Mouse (Mus musculus): ENCODE results near the gene Ano9. TPM values are rescaled to one million over a fixed set of nuclear protein-coding genes. Genes with fewer than 3 reads are reported as not detected.

The Ano9 gene
- polyA plus RNA-seq, 1 experiment from 2014 or later = 0.07 TPM

- Histone ChIP-seq H3K27ac (replicated peaks) (no peak overlapping the region), H3K9me3 (replicated peaks) (0 out of 2 replicates have a peak, but pooled peaks cover 5% of the 10 kb centered on the region), H3K4me3 (no peak overlapping the region), H3K36me3 (peaks cover 26% of the 10 kb centered on the region), H3K4me1 (peaks cover 13% of the 10 kb centered on the region), H3K27me3 (ENCODE audit: low read depth, poor library complexity, severe bottlenecking) (peaks cover 7% of the 10 kb centered on the region; the same call in 1 of the 2 replicates)
- no peak for DNase-seq (ENCODE audit: low spot score)
- WGBS = 85% methylated on average over 4 of the region's 4 CpGs
Observed at GRCm38 (mm10) chr7:141055785-141056184, 61.8 kb downstream of the Ano9 start.

- Histone ChIP-seq H3K4me1 (peaks cover 14% of the 10 kb centered on the region), H3K36me3 (peaks cover 19% of the 10 kb centered on the region), H3K27me3 (ENCODE audit: low read depth, poor library complexity, severe bottlenecking) (peaks cover under 1% of the 10 kb centered on the region; the same call in 1 of the 2 replicates), H3K4me3 (no peak overlapping the region), H3K9me3 (replicated peaks) (0 out of 2 replicates have a peak, but pooled peaks cover 5% of the 10 kb centered on the region), H3K27ac (replicated peaks) (no peak overlapping the region)
- 85% methylated on average over 2 of the region's 2 CpGs for WGBS
- no peak for DNase-seq (ENCODE audit: low spot score)
Observed at GRCm38 (mm10) chr7:141052421-141052820, 65.2 kb downstream of the Ano9 start.

- Histone ChIP-seq H3K27ac (replicated peaks) (no peak overlapping the region), H3K27me3 (ENCODE audit: low read depth, poor library complexity, severe bottlenecking) (peaks cover 4% of the 10 kb centered on the region; the same call in 1 of the 2 replicates), H3K9me3 (replicated peaks) (0 out of 2 replicates have a peak, but pooled peaks cover 5% of the 10 kb centered on the region), H3K4me3 (no peak overlapping the region), H3K36me3 (peaks cover 15% of the 10 kb centered on the region), H3K4me1 (peaks cover 18% of the 10 kb centered on the region)
- DNase-seq (ENCODE audit: low spot score) = no peak
- WGBS = 94% methylated on average over 4 of the region's 4 CpGs
Observed at GRCm38 (mm10) chr7:141052016-141052415, 65.6 kb downstream of the Ano9 start.

Other genes starting within 250 kb of the Ano9 start
- 343 and 348 TPM in 2 replicates for gene Psmd13, start 235.8 kb downstream of the Ano9 start, polyA plus RNA-seq (2016; fragmentation: Nextera tagmentation; extraction: Ambion mirVana)
- gene Sirt3, start 235.5 kb downstream of the Ano9 start, polyA plus RNA-seq (2016; fragmentation: Nextera tagmentation; extraction: Ambion mirVana) = 29.2 and 31.8 TPM in 2 replicates
- not detected in 2 replicates for gene Cox8b, start 217.4 kb downstream of the Ano9 start, polyA plus RNA-seq (2016; fragmentation: Nextera tagmentation; extraction: Ambion mirVana)
- 0.05 and 0.07 TPM in 2 replicates for gene Nlrp6, start 196.9 kb downstream of the Ano9 start, polyA plus RNA-seq (2016; fragmentation: Nextera tagmentation; extraction: Ambion mirVana)
- 15.4 and 17.1 TPM in 2 replicates for gene Pgghg, start 176.4 kb downstream of the Ano9 start, polyA plus RNA-seq (2016; fragmentation: Nextera tagmentation; extraction: Ambion mirVana)
- gene Ifitm5, start 167.5 kb downstream of the Ano9 start, polyA plus RNA-seq (2016; fragmentation: Nextera tagmentation; extraction: Ambion mirVana) = 1.2 and 1.3 TPM in 2 replicates
- gene Gm45717, start 161.9 kb downstream of the Ano9 start, polyA plus RNA-seq (2016; fragmentation: Nextera tagmentation; extraction: Ambion mirVana) = 0.42 TPM in 1 of 2 replicates, not detected in the other
- gene Ifitm2, start 161.8 kb downstream of the Ano9 start, polyA plus RNA-seq (2016; fragmentation: Nextera tagmentation; extraction: Ambion mirVana) = 305 and 352 TPM in 2 replicates
- 6.3 and 8.4 TPM in 2 replicates for gene Ifitm1, start 150.6 kb downstream of the Ano9 start, polyA plus RNA-seq (2016; fragmentation: Nextera tagmentation; extraction: Ambion mirVana)
- gene Ifitm3, start 107.0 kb downstream of the Ano9 start, polyA plus RNA-seq (2016; fragmentation: Nextera tagmentation; extraction: Ambion mirVana) = 13.7 and 16.8 TPM in 2 replicates
- 0.21 TPM in 1 of 2 replicates, not detected in the other for gene Ifitm6, start 99.9 kb downstream of the Ano9 start, polyA plus RNA-seq (2016; fragmentation: Nextera tagmentation; extraction: Ambion mirVana)
- not detected in 2 replicates for gene Gm17387, start 88.7 kb downstream of the Ano9 start, polyA plus RNA-seq (2016; fragmentation: Nextera tagmentation; extraction: Ambion mirVana)
- 26.8 and 29.4 TPM in 2 replicates for gene B4galnt4, start 56.7 kb downstream of the Ano9 start, polyA plus RNA-seq (2016; fragmentation: Nextera tagmentation; extraction: Ambion mirVana)
- gene Pkp3, start 39.6 kb downstream of the Ano9 start, polyA plus RNA-seq (2016; fragmentation: Nextera tagmentation; extraction: Ambion mirVana) = 1.8 and 2.0 TPM in 2 replicates
- 2.3 and 2.5 TPM in 2 replicates for gene Sigirr, start 17.2 kb downstream of the Ano9 start, polyA plus RNA-seq (2016; fragmentation: Nextera tagmentation; extraction: Ambion mirVana)
- 86.5 and 94.7 TPM in 2 replicates for gene Ptdss2, start 4.6 kb upstream of the Ano9 start, polyA plus RNA-seq (2016; fragmentation: Nextera tagmentation; extraction: Ambion mirVana)
- gene Rnh1, start 55.1 kb upstream of the Ano9 start, polyA plus RNA-seq (2016; fragmentation: Nextera tagmentation; extraction: Ambion mirVana) = 64.5 and 66.6 TPM in 2 replicates
- gene Hras, start 76.2 kb upstream of the Ano9 start, polyA plus RNA-seq (2016; fragmentation: Nextera tagmentation; extraction: Ambion mirVana) = 84.2 and 87.5 TPM in 2 replicates
- gene Lrrc56, start 76.4 kb upstream of the Ano9 start, polyA plus RNA-seq (2016; fragmentation: Nextera tagmentation; extraction: Ambion mirVana) = 14.4 and 14.6 TPM in 2 replicates
- 3.8 and 5.1 TPM in 2 replicates for gene Lmntd2, start 96.3 kb upstream of the Ano9 start, polyA plus RNA-seq (2016; fragmentation: Nextera tagmentation; extraction: Ambion mirVana)
- gene Rassf7, start 98.1 kb upstream of the Ano9 start, polyA plus RNA-seq (2016; fragmentation: Nextera tagmentation; extraction: Ambion mirVana) = 55.6 and 57.2 TPM in 2 replicates
- gene Phrf1, start 111.0 kb upstream of the Ano9 start, polyA plus RNA-seq (2016; fragmentation: Nextera tagmentation; extraction: Ambion mirVana) = 114 and 125 TPM in 2 replicates
- 0.58 and 1.4 TPM in 2 replicates for gene Irf7, start 148.7 kb upstream of the Ano9 start, polyA plus RNA-seq (2016; fragmentation: Nextera tagmentation; extraction: Ambion mirVana)
- not detected in 2 replicates for gene Cdhr5, start 159.0 kb upstream of the Ano9 start, polyA plus RNA-seq (2016; fragmentation: Nextera tagmentation; extraction: Ambion mirVana)
- 0.79 and 2.4 TPM in 2 replicates for gene Sct, start 161.3 kb upstream of the Ano9 start, polyA plus RNA-seq (2016; fragmentation: Nextera tagmentation; extraction: Ambion mirVana)
- 0.32 and 0.62 TPM in 2 replicates for gene Drd4, start 174.2 kb upstream of the Ano9 start, polyA plus RNA-seq (2016; fragmentation: Nextera tagmentation; extraction: Ambion mirVana)
- gene Deaf1, start 209.9 kb upstream of the Ano9 start, polyA plus RNA-seq (2016; fragmentation: Nextera tagmentation; extraction: Ambion mirVana) = 57.4 and 67.2 TPM in 2 replicates
- 52.2 and 58.1 TPM in 2 replicates for gene Tmem80, start 209.9 kb upstream of the Ano9 start, polyA plus RNA-seq (2016; fragmentation: Nextera tagmentation; extraction: Ambion mirVana)
- gene Eps8l2, start 221.1 kb upstream of the Ano9 start, polyA plus RNA-seq (2016; fragmentation: Nextera tagmentation; extraction: Ambion mirVana) = 3.4 and 3.8 TPM in 2 replicates